Mouse (Mus musculus): Measurements from ENCODE around the gene Nudt19. TPM values are rescaled to one million over a fixed set of nuclear protein-coding genes. Genes with fewer than 3 reads are reported as not detected.

Gene Nudt19
- polyA plus RNA-seq, 1 experiment: 103 TPM

DNA sequence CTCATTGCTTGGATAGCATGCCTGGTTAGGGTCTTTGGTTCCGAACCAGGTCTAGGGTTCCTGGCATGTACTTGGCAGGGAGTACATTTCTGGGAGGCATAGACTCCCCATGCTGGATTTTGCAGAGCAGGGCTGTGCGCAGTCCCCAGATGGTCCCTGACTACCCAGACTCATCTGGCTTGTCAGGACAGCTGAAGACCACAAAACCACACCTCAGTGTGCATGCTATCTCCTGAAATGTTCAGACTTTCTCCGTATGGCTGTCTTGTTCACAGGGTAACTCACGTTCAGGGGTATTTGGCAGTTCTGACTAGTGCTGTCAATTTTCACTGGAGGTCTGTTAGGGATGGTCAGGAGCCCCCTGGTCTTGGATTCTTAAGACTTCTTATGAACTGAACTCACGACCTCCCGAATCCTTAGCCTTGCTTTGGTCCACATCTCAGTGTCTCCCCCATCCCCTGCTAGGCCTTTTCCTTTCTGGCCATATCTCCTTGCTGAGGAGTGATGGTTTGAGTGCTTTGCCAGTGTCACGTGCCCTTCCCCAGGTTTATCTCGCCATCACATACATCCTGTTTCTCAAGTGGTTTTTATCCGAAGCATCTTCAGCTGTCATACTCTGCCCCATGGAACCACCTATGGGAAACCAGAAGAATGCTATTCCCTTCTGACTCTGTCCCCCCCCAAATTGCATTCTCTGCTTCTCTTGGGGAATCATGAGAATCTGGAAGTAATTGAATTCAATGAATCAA lies 32.8 kb upstream of the Nudt19 start:
- TF ChIP-seq POLR2A (IDR thresholded peaks at IDR 0.05; ENCODE audit: borderline replicate concordance, insufficient read depth, low read length) (no peak), CTCF (IDR thresholded peaks at IDR 0.05; ENCODE audit: borderline replicate concordance, insufficient read depth, low read depth, low read length) (no peak)
- no peak overlapping the region for H3K4me3 ChIP-seq (replicated peaks; ENCODE audit: insufficient read depth, low read depth, low read length)
- no peaks in the 10 kb centered on the region for H3K27me3 ChIP-seq (ENCODE audit: control insufficient read depth, insufficient read depth, low read length)
- no peak overlapping the region for H3K27ac ChIP-seq (ENCODE audit: insufficient read depth, low read length)
- H3K4me1 ChIP-seq (ENCODE audit: control insufficient read depth, insufficient read depth, low read length): peaks cover 10% of the 10 kb centered on the region
- no peak for DNase-seq
- 87% methylated on average over 9 of the region's 9 CpGs for WGBS

DNA sequence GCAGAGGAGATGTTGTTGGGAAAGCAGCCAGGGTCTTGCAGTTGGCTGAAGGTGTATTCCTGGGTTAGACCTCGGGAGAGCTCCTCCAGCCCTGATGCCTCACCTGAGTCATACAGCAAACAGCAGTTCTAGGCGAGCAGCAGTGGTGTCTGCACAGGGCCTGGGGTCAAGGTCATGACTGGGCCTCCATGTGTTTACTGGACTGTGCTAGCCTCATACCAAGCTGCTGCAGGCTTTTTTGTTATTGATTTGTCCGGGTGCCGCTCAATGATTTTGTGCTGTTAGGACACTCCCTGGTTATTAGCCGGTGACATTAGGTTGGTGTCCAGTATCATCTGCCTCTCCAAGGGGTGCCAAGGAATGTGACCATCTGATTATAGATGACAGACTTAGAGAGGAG lies 31.6 kb upstream of the Nudt19 start:
- 55% methylated on average over 5 of the region's 5 CpGs for WGBS
- H3K27ac ChIP-seq (ENCODE audit: insufficient read depth, low read length): no peak overlapping the region
- DNase-seq: peak in 1 of 2 experiments; percentile 13
- peaks cover 10% of the 10 kb centered on the region for H3K4me1 ChIP-seq (ENCODE audit: control insufficient read depth, insufficient read depth, low read length)
- H3K4me3 ChIP-seq (replicated peaks; ENCODE audit: insufficient read depth, low read depth, low read length): no peak overlapping the region
- no peak for TF ChIP-seq CTCF (IDR thresholded peaks at IDR 0.05; ENCODE audit: borderline replicate concordance, insufficient read depth, low read depth, low read length)
- TF ChIP-seq POLR2A (IDR thresholded peaks at IDR 0.05; ENCODE audit: borderline replicate concordance, insufficient read depth, low read length): no peak
- no peaks in the 10 kb centered on the region for H3K27me3 ChIP-seq (ENCODE audit: control insufficient read depth, insufficient read depth, low read length)

DNA sequence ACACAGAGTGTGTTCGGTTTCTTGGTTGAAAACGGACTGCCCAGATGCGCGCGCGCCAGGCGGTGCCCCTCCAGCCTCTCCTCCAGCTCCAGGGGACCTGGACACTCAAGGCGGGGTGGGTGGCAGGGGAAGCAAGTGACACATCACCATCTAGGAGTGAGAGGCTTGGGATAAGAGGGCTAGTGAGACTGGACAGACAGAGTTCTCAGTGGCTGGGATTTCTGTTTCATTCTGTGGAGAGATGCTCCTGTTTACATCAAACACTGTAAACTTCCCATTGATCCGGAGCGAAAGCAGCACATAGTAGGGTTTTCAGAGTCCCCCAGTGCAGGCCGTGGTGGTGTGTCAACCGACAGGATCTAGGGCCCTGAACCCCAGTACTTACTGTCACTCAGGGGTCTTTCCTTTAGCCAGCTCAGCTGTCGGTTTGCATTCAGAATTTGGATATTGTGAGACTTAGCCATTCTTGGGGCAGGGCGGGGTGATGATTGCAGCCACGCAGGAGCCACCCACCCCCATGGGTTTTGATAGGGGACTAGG lies 30.9 kb upstream of the Nudt19 start:
- TF ChIP-seq CTCF (IDR thresholded peaks at IDR 0.05; ENCODE audit: borderline replicate concordance, insufficient read depth, low read depth, low read length): no peak
- no peak for TF ChIP-seq POLR2A (IDR thresholded peaks at IDR 0.05; ENCODE audit: borderline replicate concordance, insufficient read depth, low read length)
- Histone ChIP-seq H3K27me3 (ENCODE audit: control insufficient read depth, insufficient read depth, low read length) (no peaks in the 10 kb centered on the region), H3K27ac (ENCODE audit: insufficient read depth, low read length) (no peak overlapping the region), H3K4me3 (replicated peaks; ENCODE audit: insufficient read depth, low read depth, low read length) (peak overlapping the region; percentile 83), H3K4me1 (ENCODE audit: control insufficient read depth, insufficient read depth, low read length) (peaks cover 10% of the 10 kb centered on the region)
- no peak for DNase-seq
- 22% methylated on average over 15 of the region's 15 CpGs for WGBS

DNA sequence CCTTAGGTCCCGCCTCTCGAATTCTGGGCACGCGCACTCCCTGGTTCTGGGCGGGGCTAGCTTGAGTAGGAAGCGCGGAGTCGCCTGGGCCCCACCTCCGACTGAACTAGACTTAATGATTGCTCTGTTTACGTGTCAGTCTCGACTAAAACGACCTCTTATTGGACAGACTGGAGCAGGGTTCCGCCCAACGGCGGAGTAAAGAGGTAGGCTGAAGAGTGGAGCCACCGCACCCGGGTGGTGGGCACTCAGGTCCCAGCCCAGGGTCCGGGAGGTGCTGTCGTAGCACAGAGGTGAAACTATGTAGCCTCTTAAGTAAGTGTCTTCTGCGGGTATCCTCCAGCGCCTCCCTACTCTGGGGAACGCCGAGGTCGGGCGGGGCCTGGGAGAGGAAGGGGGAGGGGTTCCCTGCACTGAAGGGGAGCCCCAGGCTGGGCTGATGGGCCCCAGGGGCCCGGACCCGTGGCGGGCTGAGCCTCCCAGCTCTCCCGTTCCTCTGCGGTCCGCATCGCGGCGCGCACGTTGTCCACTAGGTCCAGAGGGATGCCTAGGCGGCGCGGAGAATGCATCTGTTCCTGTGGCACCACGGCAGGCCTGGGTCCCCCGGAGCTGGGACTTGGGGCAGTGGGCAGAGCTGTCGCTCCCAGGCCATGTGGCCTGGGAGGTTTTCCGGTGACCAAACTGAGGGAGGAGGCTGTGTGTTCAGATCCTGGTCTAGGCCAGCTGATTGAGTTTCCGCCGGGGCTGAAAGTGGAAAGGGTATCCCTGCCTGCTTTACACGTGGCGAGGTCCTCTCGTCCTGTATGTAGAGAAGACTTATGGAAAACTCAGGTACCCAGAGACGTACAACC lies 30.2 kb upstream of the Nudt19 start, which contains the start of gene Ankrd27:
TSS of gene Ankrd27 (plus strand) at position 190 of the 851 bp plus-strand sequence.
- Histone ChIP-seq H3K27ac (ENCODE audit: insufficient read depth, low read length) (no peak within 1 kb of the TSS), H3K27me3 (ENCODE audit: control insufficient read depth, insufficient read depth, low read length) (no peaks in the 10 kb centered on the region), H3K4me3 (replicated peaks; ENCODE audit: insufficient read depth, low read depth, low read length) (peak within 1 kb of the TSS; percentile 83), H3K4me1 (ENCODE audit: control insufficient read depth, insufficient read depth, low read length) (peaks cover 10% of the 10 kb centered on the region)
- TF ChIP-seq POLR2A (IDR thresholded peaks at IDR 0.05; ENCODE audit: borderline replicate concordance, insufficient read depth, low read length) (peak; percentile 61; the same call in 1 of the 2 replicates), CTCF (IDR thresholded peaks at IDR 0.05; ENCODE audit: borderline replicate concordance, insufficient read depth, low read depth, low read length) (no peak)
- peak; percentile 95 for DNase-seq
- WGBS: under 1% methylated on average over 49 of the region's 49 CpGs

DNA sequence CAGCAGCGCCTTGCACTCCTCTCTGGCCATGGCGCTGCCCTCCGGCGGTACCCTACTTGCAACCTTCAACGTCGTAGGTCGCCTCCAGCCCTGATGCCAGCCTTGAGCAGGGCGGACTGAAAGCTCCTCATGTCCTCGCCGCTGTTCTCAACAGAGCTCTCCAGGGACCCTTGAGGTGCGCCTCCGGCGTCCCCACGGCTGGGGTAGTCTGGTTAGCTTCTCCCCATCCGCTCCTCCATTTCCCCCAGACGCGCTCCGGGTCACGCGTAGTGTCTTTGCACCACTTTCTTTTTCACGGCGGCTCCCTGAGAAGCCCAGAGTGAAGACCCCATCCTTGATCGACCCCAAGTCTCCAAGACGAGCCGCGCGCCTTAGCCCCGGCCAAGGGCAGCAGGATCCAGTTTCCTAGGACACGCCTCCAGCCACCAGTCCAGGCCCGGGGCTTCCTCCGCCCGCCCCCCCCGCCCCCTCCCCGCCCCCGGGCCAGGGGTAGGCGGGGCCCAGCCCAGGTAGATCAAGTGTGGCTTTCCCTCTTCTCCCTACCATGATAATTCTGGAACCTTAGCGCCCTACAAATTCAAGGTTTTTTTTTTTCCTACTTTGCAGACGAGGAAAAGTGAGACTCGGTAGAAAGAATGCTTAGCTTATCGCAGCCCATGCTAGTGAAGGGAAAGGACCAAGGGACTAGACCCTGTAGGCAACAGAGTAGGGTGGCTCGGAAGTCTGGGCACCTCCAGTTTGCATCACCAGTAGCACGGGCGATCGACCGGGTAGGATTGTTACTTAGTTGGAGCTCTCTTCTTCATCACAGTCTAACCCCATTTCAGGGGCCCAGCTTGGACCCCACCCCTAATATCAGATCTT lies 29.3 kb upstream of the Nudt19 start, which contains the start of gene Rgs9bp:
TSS of gene Rgs9bp (minus strand) at position 392 of the 864 bp plus-strand sequence.
- H3K4me1 ChIP-seq (ENCODE audit: control insufficient read depth, insufficient read depth, low read length): peaks cover 10% of the 10 kb centered on the region
- WGBS: under 1% methylated on average over 45 of the region's 45 CpGs
- TF ChIP-seq POLR2A (IDR thresholded peaks at IDR 0.05; ENCODE audit: borderline replicate concordance, insufficient read depth, low read length): no peak
- no peak for TF ChIP-seq CTCF (IDR thresholded peaks at IDR 0.05; ENCODE audit: borderline replicate concordance, insufficient read depth, low read depth, low read length)
- peak in 1 of 2 experiments; percentile 17 for DNase-seq
- peak within 1 kb of the TSS; percentile 83 for H3K4me3 ChIP-seq (replicated peaks; ENCODE audit: insufficient read depth, low read depth, low read length)
- no peaks in the 10 kb centered on the region for H3K27me3 ChIP-seq (ENCODE audit: control insufficient read depth, insufficient read depth, low read length)
- no peak within 1 kb of the TSS for H3K27ac ChIP-seq (ENCODE audit: insufficient read depth, low read length)

DNA sequence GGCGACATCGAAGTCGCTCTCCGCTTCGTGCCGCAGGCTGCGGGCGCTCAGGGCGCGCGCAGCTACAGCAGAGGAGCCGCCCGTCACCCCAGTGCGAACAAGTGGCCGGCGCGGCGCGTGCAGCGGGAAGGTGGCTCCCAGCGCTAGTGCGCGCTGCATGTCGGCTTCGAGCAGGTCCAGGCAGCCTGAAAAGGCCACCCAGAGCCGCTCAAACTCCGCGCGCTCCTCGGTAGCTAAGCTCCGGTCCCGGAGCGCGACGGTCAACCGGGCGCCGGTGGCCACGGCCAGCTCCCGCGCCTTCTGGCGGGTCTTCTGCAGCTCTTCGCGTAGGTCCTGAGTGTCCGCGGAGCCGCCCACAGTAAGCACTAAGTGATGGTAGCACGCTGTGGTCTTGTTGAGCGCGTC lies 28.7 kb upstream of the Nudt19 start:
- peak; percentile 29 to 39 for DNase-seq
- H3K27me3 ChIP-seq (ENCODE audit: control insufficient read depth, insufficient read depth, low read length): no peaks in the 10 kb centered on the region
- TF ChIP-seq CTCF (IDR thresholded peaks at IDR 0.05; ENCODE audit: borderline replicate concordance, insufficient read depth, low read depth, low read length): no peak
- TF ChIP-seq POLR2A (IDR thresholded peaks at IDR 0.05; ENCODE audit: borderline replicate concordance, insufficient read depth, low read length): no peak
- H3K4me1 ChIP-seq (ENCODE audit: control insufficient read depth, insufficient read depth, low read length): peaks cover 10% of the 10 kb centered on the region
- H3K27ac ChIP-seq (ENCODE audit: insufficient read depth, low read length): no peak overlapping the region
- peak overlapping the region; percentile 39 for H3K4me3 ChIP-seq (replicated peaks; ENCODE audit: insufficient read depth, low read depth, low read length)
- WGBS: under 1% methylated on average over 50 of the region's 50 CpGs

Measured in cerebellum, adult 2 months (tissue).